Mouse (Mus musculus): ENCODE data around the gene Gm45062. TPM values are rescaled to one million over a fixed set of nuclear protein-coding genes. Genes with fewer than 3 reads are reported as not detected.
A peak's percentile ranks its signal among the peaks of the same experiment; 100 is the strongest.
"Not testable (repeated sequence)": the region's sequence is repeated elsewhere in the genome, so short reads cannot be mapped to it uniquely, and the experiment has no call there.

Gm45062 gene
- polyA plus RNA-seq, 1 experiment from 2014 or later = 15.4 TPM

- no peak overlapping the region for H3K9ac ChIP-seq (replicated peaks; ENCODE audit: low read length)
- no peak overlapping the region for H3K4me3 ChIP-seq (replicated peaks; ENCODE audit: low read depth, low read length)
- no peak for ATAC-seq (ENCODE audit: low FRiP score, low TSS enrichment)
- no peak overlapping the region for H3K27ac ChIP-seq (replicated peaks; ENCODE audit: low read depth, low read length)
- no peak for DNase-seq
- H3K4me2 ChIP-seq (ENCODE audit: low read length) = no peak overlapping the region
- H3K4me1 ChIP-seq (ENCODE audit: control insufficient read depth, insufficient read depth, low read length) = no peaks in the 10 kb centered on the region
- H3K9me3 ChIP-seq (ENCODE audit: control insufficient read depth, low read length) = no peaks in the 10 kb centered on the region
- WGBS = 74% methylated on average over 4 of the region's 4 CpGs
- no peaks in the 10 kb centered on the region for H3K27me3 ChIP-seq (ENCODE audit: control insufficient read depth, insufficient read depth, low read length)
- no peaks in the 10 kb centered on the region for H3K36me3 ChIP-seq (ENCODE audit: control insufficient read depth, insufficient read depth, low read length)
Observed at GRCm38 (mm10) chr6:8294048-8294784, 35.0 kb downstream of the Gm45062 start.

GRCm38 (mm10) chr6:8299066-8299863 lies 40.0 kb downstream of the Gm45062 start:
- no peak overlapping the region for H3K4me2 ChIP-seq (ENCODE audit: low read length)
- H3K9ac ChIP-seq (replicated peaks; ENCODE audit: low read length) = no peak overlapping the region
- H3K4me3 ChIP-seq (replicated peaks; ENCODE audit: low read depth, low read length) = no peak overlapping the region
- ATAC-seq (ENCODE audit: low FRiP score, low TSS enrichment) = no peak; the same call in 1 of the 2 replicates
- no peaks in the 10 kb centered on the region for H3K9me3 ChIP-seq (ENCODE audit: control insufficient read depth, low read length)
- DNase-seq = peak; percentile 15
- H3K4me1 ChIP-seq (ENCODE audit: control insufficient read depth, insufficient read depth, low read length) = no peaks in the 10 kb centered on the region
- WGBS = 67% methylated on average over 6 of the region's 6 CpGs
- H3K27me3 ChIP-seq (ENCODE audit: control insufficient read depth, insufficient read depth, low read length) = no peaks in the 10 kb centered on the region
- H3K36me3 ChIP-seq (ENCODE audit: control insufficient read depth, insufficient read depth, low read length) = no peaks in the 10 kb centered on the region
- H3K27ac ChIP-seq (replicated peaks; ENCODE audit: low read depth, low read length) = 0 out of 2 replicates have a peak overlapping the region, but pooled peaks have one; percentile 13

- no peak overlapping the region for H3K4me2 ChIP-seq (ENCODE audit: low read length)
- H3K4me3 ChIP-seq (replicated peaks; ENCODE audit: low read depth, low read length) = no peak overlapping the region
- H3K9ac ChIP-seq (replicated peaks; ENCODE audit: low read length) = no peak overlapping the region
- ATAC-seq (ENCODE audit: low FRiP score, low TSS enrichment) (no peak), DNase-seq (no peak)
- H3K36me3 ChIP-seq (ENCODE audit: control insufficient read depth, insufficient read depth, low read length) = no peaks in the 10 kb centered on the region
- WGBS = 83% methylated on average over 6 of the region's 6 CpGs
- no peaks in the 10 kb centered on the region for H3K4me1 ChIP-seq (ENCODE audit: control insufficient read depth, insufficient read depth, low read length)
- H3K9me3 ChIP-seq (ENCODE audit: control insufficient read depth, low read length) = no peaks in the 10 kb centered on the region
- H3K27me3 ChIP-seq (ENCODE audit: control insufficient read depth, insufficient read depth, low read length) = no peaks in the 10 kb centered on the region
- no peak overlapping the region for H3K27ac ChIP-seq (replicated peaks; ENCODE audit: low read depth, low read length)
Observed at GRCm38 (mm10) chr6:8307878-8308775, 48.9 kb downstream of the Gm45062 start.

- no peak for ATAC-seq (ENCODE audit: low FRiP score, low TSS enrichment)
- Histone ChIP-seq H3K4me3 (replicated peaks; ENCODE audit: low read depth, low read length) (no peak overlapping the region), H3K4me2 (ENCODE audit: low read length) (no peak overlapping the region), H3K36me3 (ENCODE audit: control insufficient read depth, insufficient read depth, low read length) (no peaks in the 10 kb centered on the region), H3K27ac (replicated peaks; ENCODE audit: low read depth, low read length) (no peak overlapping the region), H3K9me3 (ENCODE audit: control insufficient read depth, low read length) (no peaks in the 10 kb centered on the region), H3K4me1 (ENCODE audit: control insufficient read depth, insufficient read depth, low read length) (no peaks in the 10 kb centered on the region), H3K27me3 (ENCODE audit: control insufficient read depth, insufficient read depth, low read length) (no peaks in the 10 kb centered on the region), H3K9ac (replicated peaks; ENCODE audit: low read length) (no peak overlapping the region)
- WGBS = 92% methylated on average over 2 of the region's 2 CpGs
- no peak for DNase-seq
Observed at GRCm38 (mm10) chr6:8312554-8312953, 53.3 kb downstream of the Gm45062 start.

- no peak for DNase-seq
- Histone ChIP-seq H3K4me2 (ENCODE audit: low read length) (no peak overlapping the region), H3K4me1 (ENCODE audit: control insufficient read depth, insufficient read depth, low read length) (no peaks in the 10 kb centered on the region), H3K27ac (replicated peaks; ENCODE audit: low read depth, low read length) (no peak overlapping the region), H3K9me3 (ENCODE audit: control insufficient read depth, low read length) (peaks cover 3% of the 10 kb centered on the region; the same call in 1 of the 2 replicates), H3K4me3 (replicated peaks; ENCODE audit: low read depth, low read length) (no peak overlapping the region), H3K9ac (replicated peaks; ENCODE audit: low read length) (no peak overlapping the region), H3K27me3 (ENCODE audit: control insufficient read depth, insufficient read depth, low read length) (no peaks in the 10 kb centered on the region), H3K36me3 (ENCODE audit: control insufficient read depth, insufficient read depth, low read length) (no peaks in the 10 kb centered on the region)
- no peak for ATAC-seq (ENCODE audit: low FRiP score, low TSS enrichment)
Observed at GRCm38 (mm10) chr6:8316201-8316600, 57.0 kb downstream of the Gm45062 start.

- H3K4me3 ChIP-seq (replicated peaks; ENCODE audit: low read depth, low read length) = no peak overlapping the region
- no peak for ATAC-seq (ENCODE audit: low FRiP score, low TSS enrichment)
- no peak for DNase-seq
- 97% methylated on average over 2 of the region's 2 CpGs for WGBS
- H3K27me3 ChIP-seq (ENCODE audit: control insufficient read depth, insufficient read depth, low read length) = no peaks in the 10 kb centered on the region
- no peaks in the 10 kb centered on the region for H3K4me1 ChIP-seq (ENCODE audit: control insufficient read depth, insufficient read depth, low read length)
- H3K36me3 ChIP-seq (ENCODE audit: control insufficient read depth, insufficient read depth, low read length) = no peaks in the 10 kb centered on the region
- no peak overlapping the region for H3K27ac ChIP-seq (replicated peaks; ENCODE audit: low read depth, low read length)
- H3K9ac ChIP-seq (replicated peaks; ENCODE audit: low read length) = no peak overlapping the region
- H3K9me3 ChIP-seq (ENCODE audit: control insufficient read depth, low read length) = peaks cover 3% of the 10 kb centered on the region; the same call in 1 of the 2 replicates
- H3K4me2 ChIP-seq (ENCODE audit: low read length) = no peak overlapping the region
Observed at GRCm38 (mm10) chr6:8319591-8319990, 60.3 kb downstream of the Gm45062 start.

- 96% methylated on average over 3 of the region's 3 CpGs for WGBS
- not testable (repeated sequence) for DNase-seq; H3K4me3 ChIP-seq (replicated peaks; ENCODE audit: low read depth, low read length); H3K9ac ChIP-seq (replicated peaks; ENCODE audit: low read length); H3K9me3 ChIP-seq (ENCODE audit: control insufficient read depth, low read length); H3K36me3 ChIP-seq (ENCODE audit: control insufficient read depth, insufficient read depth, low read length); H3K4me2 ChIP-seq (ENCODE audit: low read length); H3K27me3 ChIP-seq (ENCODE audit: control insufficient read depth, insufficient read depth, low read length); ATAC-seq (ENCODE audit: low FRiP score, low TSS enrichment); H3K27ac ChIP-seq (replicated peaks; ENCODE audit: low read depth, low read length); H3K4me1 ChIP-seq (ENCODE audit: control insufficient read depth, insufficient read depth, low read length)
Observed at GRCm38 (mm10) chr6:8331496-8331895, 72.2 kb downstream of the Gm45062 start.

GRCm38 (mm10) chr6:8333380-8333779 lies 74.1 kb downstream of the Gm45062 start:
- 98% methylated on average over 1 of the region's 1 CpGs for WGBS
- ATAC-seq (ENCODE audit: low FRiP score, low TSS enrichment) = no peak

More at GRCm38 (mm10) chr6:8333380-8333779, 74.1 kb downstream of the Gm45062 start:
- Histone ChIP-seq H3K36me3 (ENCODE audit: control insufficient read depth, insufficient read depth, low read length) (no peaks in the 10 kb centered on the region), H3K27ac (replicated peaks; ENCODE audit: low read depth, low read length) (no peak overlapping the region), H3K4me1 (ENCODE audit: control insufficient read depth, insufficient read depth, low read length) (no peaks in the 10 kb centered on the region), H3K9ac (replicated peaks; ENCODE audit: low read length) (no peak overlapping the region), H3K4me2 (ENCODE audit: low read length) (no peak overlapping the region), H3K4me3 (replicated peaks; ENCODE audit: low read depth, low read length) (no peak overlapping the region), H3K27me3 (ENCODE audit: control insufficient read depth, insufficient read depth, low read length) (no peaks in the 10 kb centered on the region), H3K9me3 (ENCODE audit: control insufficient read depth, low read length) (no peaks in the 10 kb centered on the region)
- DNase-seq = no peak

Data from midbrain, embryonic 14.5 days (tissue).